ENCODE assay signal across 22 mouse cellular contexts in the genomic region with DNA sequence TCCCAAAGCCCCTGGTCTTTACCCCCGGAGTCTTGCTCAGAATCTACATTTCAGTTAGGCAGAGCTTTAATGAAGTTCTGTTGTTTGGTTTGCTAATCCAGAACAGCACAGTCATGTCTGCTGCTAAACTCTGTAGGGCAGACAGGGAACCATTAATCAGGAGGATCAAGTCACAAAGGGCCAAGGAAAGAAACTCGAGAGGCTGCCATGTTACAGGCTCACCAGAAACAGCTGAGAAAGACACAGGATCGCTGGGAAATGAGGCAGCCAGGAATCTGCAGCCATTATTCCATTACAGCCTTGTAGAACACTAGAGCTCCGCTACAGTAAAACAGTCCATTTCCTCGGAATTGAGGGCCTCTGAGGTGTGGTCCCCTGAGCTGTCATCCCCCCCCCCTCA.
A peak's percentile ranks its signal among the peaks of the same experiment; 100 is the strongest.
DNase-seq lines count a peak whose midpoint lies in the region; ATAC-seq and TF ChIP-seq lines count a peak whose summit lies in the region.
"Had no signal": no experiment of that assay in that cellular context is flagged by ENCODE, and none has a peak within 500 bp of the region (broad histone marks: within the 10 kb centered on the region; RNA-seq: fewer than 3 reads in every experiment).

No protein-coding gene starts in this region.

- H3K4me1 ChIP-seq in kidney, postnatal 0 days (replicated peaks; ENCODE audit: insufficient read depth, low read length), result peaks cover 12% of the 10 kb centered on the region; the same call in 1 of the 2 replicates
- peaks cover 7% of the 10 kb centered on the region; the same call in 1 of the 2 replicates for H3K4me1 ChIP-seq in embryonic fibroblast, embryonic 13.5 days (ENCODE audit: control insufficient read depth, insufficient read depth, low read length)
- H3K4me1 ChIP-seq in limb, embryonic 15.5 days, result peaks cover 38% of the 10 kb centered on the region
- H3K4me1 ChIP-seq: megakaryocyte, embryonic 14.5 days had no signal

- no peak overlapping the region for H3K4me3 ChIP-seq in kidney, postnatal 0 days (replicated peaks; ENCODE audit: low read depth, low read length)
- H3K4me3 ChIP-seq in embryonic fibroblast, embryonic 13.5 days (ENCODE audit: insufficient read depth, low read length), result no peak overlapping the region
- no peak overlapping the region for H3K4me3 ChIP-seq in limb, embryonic 15.5 days
- H3K4me3 ChIP-seq: erythroblast, embryonic 14.5 days; heart, embryonic 13.5 days; megakaryocyte, embryonic 14.5 days had no signal

- H3K27ac ChIP-seq in kidney, postnatal 0 days, result no peak overlapping the region
- H3K27ac ChIP-seq in embryonic fibroblast, embryonic 13.5 days (ENCODE audit: insufficient read depth, low read length), result peak overlapping the region; percentile 75
- peak overlapping the region; percentile 70 for H3K27ac ChIP-seq in limb, embryonic 15.5 days
- H3K27ac ChIP-seq: heart, embryonic 13.5 days; hindbrain, embryonic 14.5 days had no signal

- H3K4me2 ChIP-seq in kidney, postnatal 0 days (ENCODE audit: low read length), result no peak overlapping the region
- H3K4me2 ChIP-seq in limb, embryonic 15.5 days, result no peak overlapping the region
- H3K4me2 ChIP-seq: heart, embryonic 13.5 days; hindbrain, embryonic 14.5 days; liver, embryonic 11.5 days had no signal

- no peak overlapping the region for H3K9ac ChIP-seq in kidney, postnatal 0 days (ENCODE audit: low read depth, low read length)
- H3K9ac ChIP-seq in limb, embryonic 15.5 days, result no peak overlapping the region
- H3K9ac ChIP-seq: forebrain, postnatal 0 days; heart, embryonic 13.5 days; hindbrain, embryonic 14.5 days had no signal

- DNase-seq in embryo, embryonic 10 days (ENCODE audit: low spot score), result peak; percentile 36
- DNase-seq in embryo, embryonic 10.5 days (ENCODE audit: low spot score), result no peak
- DNase-seq in kidney, postnatal 0 days (ENCODE audit: low spot score), result peak; percentile 82
- no peak for DNase-seq in kidney, adult 9 months
- no peak for DNase-seq in cerebellum, adult 8-10 months
- DNase-seq: adrenal gland, postnatal 25 days; cerebellum, adult 11 months; forebrain, postnatal 0 days; gastrocnemius, postnatal 10 days; heart, adult 18-20 months; kidney, adult 11 months; lung, adult 2 months had no signal

- H3K9me3 ChIP-seq in kidney, postnatal 0 days (replicated peaks; ENCODE audit: low read length), result no peaks in the 10 kb centered on the region
- no peaks in the 10 kb centered on the region for H3K9me3 ChIP-seq in limb, embryonic 15.5 days
- H3K9me3 ChIP-seq: heart, embryonic 13.5 days had no signal

- TF ChIP-seq POLR2A in embryonic fibroblast, embryonic 13.5 days (IDR thresholded peaks at IDR 0.05; ENCODE audit: low read depth, low read length), result no peak

- no peaks in the 10 kb centered on the region for H3K36me3 ChIP-seq in kidney, postnatal 0 days (ENCODE audit: insufficient read depth, low read length)
- H3K36me3 ChIP-seq in limb, embryonic 15.5 days, result no peaks in the 10 kb centered on the region
- H3K36me3 ChIP-seq: heart, embryonic 13.5 days had no signal

- 48% methylated on average over 5 of the region's 5 CpGs for WGBS in kidney, postnatal 0 days
- 24% methylated on average over 5 of the region's 5 CpGs for WGBS in limb, embryonic 15.5 days

- no peak for ATAC-seq in kidney, postnatal 0 days (replicated peaks; ENCODE audit: low FRiP score, low read depth)
- ATAC-seq in limb, embryonic 15.5 days (ENCODE audit: insufficient number of reproducible peaks, low FRiP score, low TSS enrichment, low read depth), result peak; percentile 83
- ATAC-seq in activated CD4-positive, CD25-positive, alpha-beta regulatory T cell, adult 4 months, result no peak
- ATAC-seq: CD4-positive, CD25-positive, alpha-beta regulatory T cell, adult 4 months; forebrain, postnatal 0 days; midbrain, embryonic 16.5 days had no signal

- H3K27me3 ChIP-seq in kidney, postnatal 0 days (ENCODE audit: insufficient read depth, low read length), result no peaks in the 10 kb centered on the region
- no peaks in the 10 kb centered on the region for H3K27me3 ChIP-seq in limb, embryonic 15.5 days
- H3K27me3 ChIP-seq: heart, embryonic 13.5 days; megakaryocyte, embryonic 14.5 days had no signal

- TF ChIP-seq CTCF in kidney, postnatal 0 days (IDR thresholded peaks at IDR 0.05; ENCODE audit: low read depth), result no peak
- no peak for TF ChIP-seq CTCF in embryonic fibroblast, embryonic 13.5 days (IDR thresholded peaks at IDR 0.05; ENCODE audit: borderline replicate concordance, insufficient read depth, low read length)

Comparison
In these comparisons a context has a peak if more than half of its experiments do, and no peak if none do; other contexts are left out.
1. DNase-seq: peak in embryo, embryonic 10 days (single experiment) and kidney, postnatal 0 days (single experiment); none in embryo, embryonic 10.5 days (single experiment), kidney, adult 9 months (single experiment) and cerebellum, adult 8-10 months (single experiment).